Mouse (Mus musculus): ENCODE results near the gene Abcc1. TPM values are rescaled to one million over a fixed set of nuclear protein-coding genes. Genes with fewer than 3 reads are reported as not detected.

The Abcc1 gene
- total and polyA plus RNA-seq, 2 experiments = 1.3 to 1.6 TPM

DNA sequence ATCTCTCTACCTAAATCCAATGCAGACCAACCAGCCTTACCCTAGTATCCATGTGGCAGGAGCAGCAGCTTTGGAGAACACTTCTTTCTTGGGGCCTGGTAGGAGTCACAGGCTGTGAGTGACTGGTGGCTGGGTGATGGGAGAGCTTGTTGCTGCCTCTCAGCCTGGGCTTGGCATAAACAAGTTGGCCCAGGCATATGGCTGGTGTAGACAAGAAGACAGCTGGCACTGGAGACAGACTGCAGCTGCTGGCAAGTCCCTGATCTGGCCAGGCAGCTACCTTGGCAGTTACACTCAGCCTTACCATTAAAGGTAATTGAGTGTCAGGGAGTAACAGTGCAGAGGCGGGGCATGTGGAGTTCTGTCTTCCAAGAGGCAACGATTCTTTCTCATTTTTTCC, 16.0 kb downstream of the Abcc1 start:
- Histone ChIP-seq H3K4me3 (ENCODE audit: insufficient read depth, low read depth, low read length) (no peak overlapping the region), H3K27ac (replicated peaks; ENCODE audit: insufficient read depth, low read depth, low read length) (no peak overlapping the region), H3K9ac (ENCODE audit: low read depth, low read length) (no peak overlapping the region), H3K4me1 (ENCODE audit: control insufficient read depth, insufficient read depth, low read length) (no peaks in the 10 kb centered on the region), H3K79me2 (ENCODE audit: control insufficient read depth, insufficient read depth, low read length) (no peaks in the 10 kb centered on the region), H3K36me3 (ENCODE audit: control insufficient read depth, insufficient read depth, low read length) (no peaks in the 10 kb centered on the region), H3K27me3 (ENCODE audit: control insufficient read depth, insufficient read depth, low read length) (no peaks in the 10 kb centered on the region)
- DNase-seq (ENCODE audit: extremely low read depth, low read depth, low spot score) = no peak
- 78% methylated on average over 2 of the region's 2 CpGs for WGBS
- TF ChIP-seq CTCF (IDR thresholded peaks at IDR 0.05; ENCODE audit: low read depth, low read length) (no peak), POLR2A (IDR thresholded peaks at IDR 0.05; ENCODE audit: extremely low read depth, insufficient read depth, low read length) (no peak)

DNA sequence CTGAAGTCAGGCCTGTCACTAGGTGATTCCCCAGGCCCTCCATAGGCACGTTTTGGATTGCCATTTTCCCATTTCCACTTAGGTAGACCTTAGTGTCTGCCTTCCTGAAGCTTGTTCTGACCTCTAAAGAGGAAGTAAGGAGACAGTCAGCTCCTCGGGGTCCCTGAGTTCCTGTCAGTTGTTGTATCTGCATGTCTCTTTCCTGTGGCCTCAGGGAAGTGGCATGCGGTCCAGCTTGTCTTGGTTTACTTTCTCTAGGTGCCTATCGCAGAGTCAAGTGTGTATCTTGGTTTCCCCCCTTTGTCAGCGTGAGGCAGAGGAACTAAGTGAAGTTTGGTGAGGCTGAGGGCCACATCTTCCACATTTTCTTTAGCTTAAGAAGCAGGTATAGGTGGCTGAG, 17.3 kb downstream of the Abcc1 start:
- no peaks in the 10 kb centered on the region for H3K79me2 ChIP-seq (ENCODE audit: control insufficient read depth, insufficient read depth, low read length)
- no peaks in the 10 kb centered on the region for H3K4me1 ChIP-seq (ENCODE audit: control insufficient read depth, insufficient read depth, low read length)
- H3K27ac ChIP-seq (replicated peaks; ENCODE audit: insufficient read depth, low read depth, low read length) = no peak overlapping the region
- H3K4me3 ChIP-seq (ENCODE audit: insufficient read depth, low read depth, low read length) = no peak overlapping the region
- TF ChIP-seq CTCF (IDR thresholded peaks at IDR 0.05; ENCODE audit: low read depth, low read length) = no peak
- no peak for TF ChIP-seq POLR2A (IDR thresholded peaks at IDR 0.05; ENCODE audit: extremely low read depth, insufficient read depth, low read length)
- no peaks in the 10 kb centered on the region for H3K27me3 ChIP-seq (ENCODE audit: control insufficient read depth, insufficient read depth, low read length)
- no peak for DNase-seq (ENCODE audit: extremely low read depth, low read depth, low spot score)
- H3K9ac ChIP-seq (ENCODE audit: low read depth, low read length) = no peak overlapping the region
- H3K36me3 ChIP-seq (ENCODE audit: control insufficient read depth, insufficient read depth, low read length) = no peaks in the 10 kb centered on the region
- 62% methylated on average over 5 of the region's 5 CpGs for WGBS

DNA sequence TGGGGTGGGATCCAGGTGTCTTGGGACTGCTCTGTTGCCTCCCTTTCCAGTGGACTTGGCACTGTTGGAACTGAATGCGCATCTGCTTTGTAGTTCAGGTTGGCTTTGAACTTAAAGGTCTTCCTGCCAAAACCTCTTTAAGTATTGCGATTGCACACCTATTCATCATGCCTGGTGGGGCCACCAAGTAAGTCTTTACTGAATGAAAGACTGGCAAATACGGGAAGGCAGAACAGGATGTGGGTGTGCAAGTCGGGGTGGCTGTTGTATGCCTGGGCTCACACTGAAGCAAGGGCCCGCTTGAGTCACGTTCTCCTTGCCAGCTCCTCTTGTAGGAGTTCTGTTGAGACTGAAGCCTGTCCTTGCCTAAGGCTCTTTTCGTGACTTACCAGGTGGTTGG, 18.5 kb downstream of the Abcc1 start:
- H3K36me3 ChIP-seq (ENCODE audit: control insufficient read depth, insufficient read depth, low read length) = no peaks in the 10 kb centered on the region
- H3K4me1 ChIP-seq (ENCODE audit: control insufficient read depth, insufficient read depth, low read length) = no peaks in the 10 kb centered on the region
- no peak overlapping the region for H3K27ac ChIP-seq (replicated peaks; ENCODE audit: insufficient read depth, low read depth, low read length)
- no peaks in the 10 kb centered on the region for H3K27me3 ChIP-seq (ENCODE audit: control insufficient read depth, insufficient read depth, low read length)
- TF ChIP-seq POLR2A (IDR thresholded peaks at IDR 0.05; ENCODE audit: extremely low read depth, insufficient read depth, low read length) (no peak), CTCF (IDR thresholded peaks at IDR 0.05; ENCODE audit: low read depth, low read length) (no peak)
- DNase-seq (ENCODE audit: extremely low read depth, low read depth, low spot score) = no peak
- H3K79me2 ChIP-seq (ENCODE audit: control insufficient read depth, insufficient read depth, low read length) = no peaks in the 10 kb centered on the region
- WGBS = 88% methylated on average over 7 of the region's 7 CpGs
- no peak overlapping the region for H3K4me3 ChIP-seq (ENCODE audit: insufficient read depth, low read depth, low read length)
- H3K9ac ChIP-seq (ENCODE audit: low read depth, low read length) = no peak overlapping the region

DNA sequence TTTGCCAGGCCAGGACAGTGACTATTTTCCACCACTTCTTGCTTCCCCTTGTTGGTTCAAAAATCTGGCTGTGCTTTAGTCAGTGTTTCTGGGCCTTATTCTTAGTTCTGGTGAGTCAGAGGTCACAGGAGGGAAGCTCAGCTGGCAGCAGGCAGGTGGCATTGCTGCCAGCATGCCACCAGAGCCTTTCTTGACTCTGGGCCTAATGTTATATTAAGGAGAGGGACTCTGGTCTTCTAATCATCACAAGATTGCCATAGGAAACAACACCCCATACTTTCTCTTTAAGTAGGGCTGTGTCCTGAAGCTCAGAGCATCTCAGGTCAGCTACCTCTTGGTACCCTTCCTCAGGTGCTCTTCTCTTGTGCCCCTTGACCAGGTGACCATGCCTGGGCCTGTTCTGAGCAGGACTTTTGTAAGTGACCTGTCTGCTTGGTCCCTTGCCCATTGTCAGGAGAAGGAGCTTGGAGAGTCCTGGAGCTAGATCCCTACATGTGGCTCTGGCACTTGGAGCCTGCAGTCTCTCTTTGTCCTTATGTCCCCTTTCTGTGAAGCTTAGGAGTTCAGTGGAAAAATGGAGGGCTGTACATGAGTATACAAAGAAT, 19.8 kb downstream of the Abcc1 start:
- TF ChIP-seq CTCF (IDR thresholded peaks at IDR 0.05; ENCODE audit: low read depth, low read length) (no peak), POLR2A (IDR thresholded peaks at IDR 0.05; ENCODE audit: extremely low read depth, insufficient read depth, low read length) (no peak)
- Histone ChIP-seq H3K27me3 (ENCODE audit: control insufficient read depth, insufficient read depth, low read length) (no peaks in the 10 kb centered on the region), H3K79me2 (ENCODE audit: control insufficient read depth, insufficient read depth, low read length) (no peaks in the 10 kb centered on the region), H3K36me3 (ENCODE audit: control insufficient read depth, insufficient read depth, low read length) (no peaks in the 10 kb centered on the region), H3K27ac (replicated peaks; ENCODE audit: insufficient read depth, low read depth, low read length) (no peak overlapping the region), H3K4me3 (ENCODE audit: insufficient read depth, low read depth, low read length) (no peak overlapping the region), H3K9ac (ENCODE audit: low read depth, low read length) (no peak overlapping the region), H3K4me1 (ENCODE audit: control insufficient read depth, insufficient read depth, low read length) (no peaks in the 10 kb centered on the region)
- no peak for DNase-seq (ENCODE audit: extremely low read depth, low read depth, low spot score)

DNA sequence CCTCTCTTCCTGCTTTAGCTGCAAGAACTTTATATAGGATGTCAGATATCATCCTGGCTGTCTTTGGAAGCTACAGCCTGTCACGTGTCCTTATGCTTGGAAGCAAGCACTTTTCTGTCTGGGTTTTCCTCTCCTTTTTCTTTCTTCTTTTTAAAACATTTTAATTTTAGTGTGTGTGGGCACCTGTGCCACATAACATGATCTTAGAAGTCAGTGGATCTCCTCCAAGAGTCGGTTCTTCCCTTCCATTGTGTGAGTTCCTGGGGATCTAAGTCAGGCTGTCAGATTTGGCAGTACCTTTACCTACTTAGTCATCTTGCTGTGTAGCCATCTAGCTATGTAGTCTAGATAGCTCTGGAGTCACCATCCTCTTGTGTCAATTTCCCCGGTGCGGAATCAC, 37.9 kb downstream of the Abcc1 start:
- no peak for DNase-seq (ENCODE audit: extremely low read depth, low read depth, low spot score)
- no peak overlapping the region for H3K4me3 ChIP-seq (ENCODE audit: insufficient read depth, low read depth, low read length)
- TF ChIP-seq CTCF (IDR thresholded peaks at IDR 0.05; ENCODE audit: low read depth, low read length) (no peak), POLR2A (IDR thresholded peaks at IDR 0.05; ENCODE audit: extremely low read depth, insufficient read depth, low read length) (no peak)
- H3K27ac ChIP-seq (replicated peaks; ENCODE audit: insufficient read depth, low read depth, low read length) = no peak overlapping the region
- H3K36me3 ChIP-seq (ENCODE audit: control insufficient read depth, insufficient read depth, low read length) = no peaks in the 10 kb centered on the region
- 94% methylated on average over 4 of the region's 4 CpGs for WGBS
- H3K4me1 ChIP-seq (ENCODE audit: control insufficient read depth, insufficient read depth, low read length) = no peaks in the 10 kb centered on the region
- H3K9ac ChIP-seq (ENCODE audit: low read depth, low read length) = no peak overlapping the region
- no peaks in the 10 kb centered on the region for H3K79me2 ChIP-seq (ENCODE audit: control insufficient read depth, insufficient read depth, low read length)
- no peaks in the 10 kb centered on the region for H3K27me3 ChIP-seq (ENCODE audit: control insufficient read depth, insufficient read depth, low read length)

DNA sequence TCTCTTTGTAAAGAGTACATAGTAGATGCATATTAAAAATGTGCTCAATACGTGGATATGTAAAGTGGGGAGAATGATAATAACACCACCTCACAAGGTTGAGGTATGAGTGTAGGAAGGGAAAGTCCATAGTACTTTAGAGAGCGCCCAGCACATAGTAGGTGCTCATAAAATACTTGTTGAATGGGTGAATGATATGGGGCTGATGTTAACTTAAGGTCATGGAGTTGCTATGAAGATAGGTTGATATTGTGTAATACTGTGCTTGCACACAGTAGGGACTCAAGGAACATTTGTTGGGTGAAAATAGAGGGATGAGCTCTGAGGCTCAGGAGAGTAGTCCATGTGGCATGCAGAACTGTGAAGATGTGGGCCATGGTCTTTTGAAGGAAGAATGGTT, 42.1 kb downstream of the Abcc1 start:
- 89% methylated on average over 2 of the region's 2 CpGs for WGBS
- H3K27me3 ChIP-seq (ENCODE audit: control insufficient read depth, insufficient read depth, low read length) = no peaks in the 10 kb centered on the region
- no peak overlapping the region for H3K9ac ChIP-seq (ENCODE audit: low read depth, low read length)
- no peak overlapping the region for H3K4me3 ChIP-seq (ENCODE audit: insufficient read depth, low read depth, low read length)
- no peak overlapping the region for H3K27ac ChIP-seq (replicated peaks; ENCODE audit: insufficient read depth, low read depth, low read length)
- H3K79me2 ChIP-seq (ENCODE audit: control insufficient read depth, insufficient read depth, low read length) = no peaks in the 10 kb centered on the region
- TF ChIP-seq CTCF (IDR thresholded peaks at IDR 0.05; ENCODE audit: low read depth, low read length) = no peak
- no peak for TF ChIP-seq POLR2A (IDR thresholded peaks at IDR 0.05; ENCODE audit: extremely low read depth, insufficient read depth, low read length)
- H3K4me1 ChIP-seq (ENCODE audit: control insufficient read depth, insufficient read depth, low read length) = no peaks in the 10 kb centered on the region
- H3K36me3 ChIP-seq (ENCODE audit: control insufficient read depth, insufficient read depth, low read length) = no peaks in the 10 kb centered on the region
- no peak for DNase-seq (ENCODE audit: extremely low read depth, low read depth, low spot score)

Data from liver, adult 2 months (tissue).